Mouse (Mus musculus): ENCODE data around the gene Olfr1033.

- TF ChIP-seq CTCF (IDR thresholded peaks at IDR 0.05; ENCODE audit: low read depth, low read length) = no peak
- TF ChIP-seq POLR2A (IDR thresholded peaks at IDR 0.05; ENCODE audit: borderline replicate concordance, low read depth, low read length) = no peak
These were observed 15.2 kb upstream of the Olfr1033 start, which contains the start of gene Olfr1032 for GRCm38 (mm10) chr2:86005240-86005639.

Measured in bone marrow macrophage, adult 2 months (primary cell).